In genomic region chr2:104034832-104035472, GRCm38 (mm10) we compare ENCODE assay signal across 9 mouse cellular contexts. TPM values are rescaled to one million over a fixed set of nuclear protein-coding genes. Genes with fewer than 3 reads are reported as not detected.
A peak's percentile ranks its signal among the peaks of the same experiment; 100 is the strongest.
DNase-seq lines count a peak whose midpoint lies in the region; ATAC-seq and TF ChIP-seq lines count a peak whose summit lies in the region.
"Had no signal": no experiment of that assay in that cellular context is flagged by ENCODE, and none has a peak within 500 bp of the region (broad histone marks: within the 10 kb centered on the region; RNA-seq: fewer than 3 reads in every experiment).

No protein-coding gene starts in this region.

- H3K4me2 ChIP-seq in kidney, embryonic 16.5 days (replicated peaks; ENCODE audit: low read depth, low read length) = no peak overlapping the region
- no peak overlapping the region for H3K4me2 ChIP-seq in neural tube, embryonic 14.5 days (ENCODE audit: low read depth, low read length)

- DNase-seq in CD4-positive, CD25-positive, alpha-beta regulatory T cell, adult 2 months (ENCODE audit: low read depth, low spot score) = peak; percentile 62
- peak; percentile 25 to 60 for DNase-seq in cerebellum, postnatal 4 days (ENCODE audit: low spot score in 2 of 2)
- peak; percentile 70 for DNase-seq in gastrocnemius, adult 2 months
- DNase-seq in liver, adult 2 months (ENCODE audit: extremely low read depth, low read depth, low spot score) = peak; percentile 56
- peak; percentile 51 for DNase-seq in thymus, adult 2 months

- no peak overlapping the region for H3K9ac ChIP-seq in kidney, embryonic 16.5 days (replicated peaks; ENCODE audit: low read length)
- no peak overlapping the region for H3K9ac ChIP-seq in liver, adult 2 months (ENCODE audit: low read depth, low read length)
- H3K9ac ChIP-seq in neural tube, embryonic 14.5 days (replicated peaks; ENCODE audit: low read depth, low read length) = no peak overlapping the region

- no peak overlapping the region; the same call in 1 of the 2 replicates for H3K4me3 ChIP-seq in gastrocnemius, adult 2 months
- no peak overlapping the region for H3K4me3 ChIP-seq in kidney, embryonic 16.5 days (ENCODE audit: low read length)
- H3K4me3 ChIP-seq in liver, adult 2 months (ENCODE audit: insufficient read depth, low read depth, low read length) = no peak overlapping the region
- no peak overlapping the region for H3K4me3 ChIP-seq in neural tube, embryonic 14.5 days (ENCODE audit: low read depth, low read length)
- H3K4me3 ChIP-seq in thymus, adult 2 months (ENCODE audit: control insufficient read depth, insufficient read depth, low read length) = no peak overlapping the region

- peak; percentile 99; the same call in 1 of the 2 replicates for TF ChIP-seq CTCF in gastrocnemius, adult 2 months (IDR thresholded peaks at IDR 0.05)
- TF ChIP-seq CTCF in liver, adult 2 months (IDR thresholded peaks at IDR 0.05; ENCODE audit: low read depth, low read length) = peak; percentile 76
- no peak for TF ChIP-seq CTCF in thymus, adult 2 months (IDR thresholded peaks at IDR 0.05; ENCODE audit: borderline replicate concordance, control insufficient read depth, extremely low read depth, insufficient read depth, low read length, poor library complexity)

- H3K27me3 ChIP-seq in kidney, embryonic 16.5 days (ENCODE audit: insufficient read depth, low read length) = no peaks in the 10 kb centered on the region
- H3K27me3 ChIP-seq in liver, adult 2 months (ENCODE audit: control insufficient read depth, insufficient read depth, low read length) = no peaks in the 10 kb centered on the region
- H3K27me3 ChIP-seq in neural tube, embryonic 14.5 days (ENCODE audit: control insufficient read depth, insufficient read depth, low read length) = no peaks in the 10 kb centered on the region
- no peaks in the 10 kb centered on the region for H3K27me3 ChIP-seq in thymus, adult 2 months (ENCODE audit: control insufficient read depth, insufficient read depth, low read length)

- intact Hi-C loops in gastrocnemius, adult 2 months (cut with DNase I) = loop anchor here (2.0 to 10.0 kb wide), 4 partner anchors 62 to 550 kb away; partner anchors contain the start of gene A930018P22Rik

- peak; percentile 59 for ATAC-seq in activated CD4-positive, CD25-positive, alpha-beta regulatory T cell, adult 4 months
- 0 out of 2 replicates have a peak, but pooled peaks have one; percentile 46 for ATAC-seq in kidney, embryonic 16.5 days (ENCODE audit: low FRiP score, low TSS enrichment)
- peak; percentile 41; the same call in 1 of the 2 replicates for ATAC-seq in neural tube, embryonic 14.5 days (ENCODE audit: low read depth)

- TF ChIP-seq POLR2A in liver, adult 2 months (IDR thresholded peaks at IDR 0.05; ENCODE audit: extremely low read depth, insufficient read depth, low read length) = no peak
- TF ChIP-seq POLR2A in thymus, adult 2 months (IDR thresholded peaks at IDR 0.05; ENCODE audit: control insufficient read depth, extremely low read depth, insufficient read depth, low read length, poor library complexity) = no peak

- H3K9me3 ChIP-seq in kidney, embryonic 16.5 days (ENCODE audit: low read length) = no peaks in the 10 kb centered on the region
- H3K9me3 ChIP-seq in neural tube, embryonic 14.5 days (ENCODE audit: control insufficient read depth, low read length) = no peaks in the 10 kb centered on the region

- H3K79me2 ChIP-seq in liver, adult 2 months (ENCODE audit: control insufficient read depth, insufficient read depth, low read length) = peaks cover 4% of the 10 kb centered on the region; the same call in 1 of the 2 replicates

- H3K4me1 ChIP-seq in kidney, embryonic 16.5 days (ENCODE audit: insufficient read depth, low read length) = peaks cover under 1% of the 10 kb centered on the region; the same call in 1 of the 2 replicates
- peaks cover 13% of the 10 kb centered on the region for H3K4me1 ChIP-seq in liver, adult 2 months (ENCODE audit: control insufficient read depth, insufficient read depth, low read length)
- 0 out of 2 replicates have a peak, but pooled peaks cover 4% of the 10 kb centered on the region for H3K4me1 ChIP-seq in neural tube, embryonic 14.5 days (ENCODE audit: control insufficient read depth, insufficient read depth, low read length)
- H3K4me1 ChIP-seq in thymus, adult 2 months (replicated peaks; ENCODE audit: control insufficient read depth, insufficient read depth, low read length) = no peaks in the 10 kb centered on the region

- peak overlapping the region; percentile 59 for H3K27ac ChIP-seq in gastrocnemius, adult 2 months
- H3K27ac ChIP-seq in kidney, embryonic 16.5 days (ENCODE audit: low read length) = no peak overlapping the region
- H3K27ac ChIP-seq in liver, adult 2 months (replicated peaks; ENCODE audit: insufficient read depth, low read depth, low read length) = no peak overlapping the region
- no peak overlapping the region for H3K27ac ChIP-seq in neural tube, embryonic 14.5 days (ENCODE audit: low read depth, low read length)
- no peak overlapping the region for H3K27ac ChIP-seq in thymus, adult 2 months (ENCODE audit: control insufficient read depth, insufficient read depth, low read length)

- WGBS in kidney, embryonic 16.5 days = 29% methylated on average over 3 of the region's 3 CpGs
- WGBS in liver, adult 2 months = 33% methylated on average over 3 of the region's 3 CpGs
- 31% methylated on average over 3 of the region's 3 CpGs for WGBS in neural tube, embryonic 14.5 days
- WGBS in thymus, adult 2 months = 41% methylated on average over 3 of the region's 3 CpGs

- peaks cover 35% of the 10 kb centered on the region for H3K36me3 ChIP-seq in kidney, embryonic 16.5 days (ENCODE audit: insufficient read depth, low read length)
- H3K36me3 ChIP-seq in liver, adult 2 months (ENCODE audit: control insufficient read depth, insufficient read depth, low read length) = peaks cover 52% of the 10 kb centered on the region
- H3K36me3 ChIP-seq in neural tube, embryonic 14.5 days (ENCODE audit: control insufficient read depth, insufficient read depth, low read length) = peaks cover 15% of the 10 kb centered on the region
- peaks cover 56% of the 10 kb centered on the region for H3K36me3 ChIP-seq in thymus, adult 2 months (ENCODE audit: control insufficient read depth, insufficient read depth, low read length)

RNA-seq across cellular contexts. Expression of gene 4931422A03Rik, which starts 6.8 kb away (rescaled TPM):
- polyA plus RNA-seq in activated CD4-positive, CD25-positive, alpha-beta regulatory T cell, adult 4 months (2017; shearing (Covaris generic)) = under 1 TPM in 1 of 2 experiments, not detected in 1; 0.59 TPM
- total RNA-seq in gastrocnemius, adult 2 months (2021) = not detected
- 2.0 and 2.6 TPM in 2 replicates for polyA plus RNA-seq in kidney, embryonic 16.5 days (2015; fragmentation: Nextera tagmentation; extraction: Ambion mirVana)
- total RNA-seq in liver, adult 2 months (2014; rRNA removed) = not detected in 2 replicates
- not detected in 2 replicates for polyA plus RNA-seq in liver, adult 2 months (2012; rRNA removed)
- polyA plus RNA-seq in neural tube, embryonic 14.5 days (2014; fragmentation: Nextera tagmentation; extraction: Ambion mirVana) = 2.2 and 3.3 TPM in 2 replicates
- not detected in 2 replicates for polyA plus RNA-seq in thymus, adult 2 months (2012; rRNA removed)
- total RNA-seq: gastrocnemius, postnatal 4 days had no signal

RNA-seq across cellular contexts. Expression of gene Fbxo3, which starts 7.4 kb away (rescaled TPM):
- 10 to 100 TPM; 44.4 to 46.3 TPM for polyA plus RNA-seq in activated CD4-positive, CD25-positive, alpha-beta regulatory T cell, adult 4 months (2017; shearing (Covaris generic))
- 10 to 100 TPM; 47.5 to 53.9 TPM for total RNA-seq in gastrocnemius, adult 2 months (2021)
- 59.7 and 61.1 TPM in 2 replicates for polyA plus RNA-seq in kidney, embryonic 16.5 days (2015; fragmentation: Nextera tagmentation; extraction: Ambion mirVana)
- total RNA-seq in liver, adult 2 months (2014; rRNA removed) = 93.9 and 95.9 TPM in 2 replicates
- polyA plus RNA-seq in liver, adult 2 months (2012; rRNA removed) = 32.5 and 32.7 TPM in 2 replicates
- polyA plus RNA-seq in neural tube, embryonic 14.5 days (2014; fragmentation: Nextera tagmentation; extraction: Ambion mirVana) = 74.0 and 82.5 TPM in 2 replicates
- polyA plus RNA-seq in thymus, adult 2 months (2012; rRNA removed) = 22.2 and 24.5 TPM in 2 replicates

RNA-seq across cellular contexts. Expression of gene Gm10912, which starts 30.7 kb away (rescaled TPM):
- polyA plus RNA-seq in activated CD4-positive, CD25-positive, alpha-beta regulatory T cell, adult 4 months (2017; shearing (Covaris generic)) = not detected
- under 1 TPM; 0.36 to 0.38 TPM for total RNA-seq in gastrocnemius, adult 2 months (2021)
- polyA plus RNA-seq in kidney, embryonic 16.5 days (2015; fragmentation: Nextera tagmentation; extraction: Ambion mirVana) = not detected in 2 replicates
- 0.40 and 0.65 TPM in 2 replicates for total RNA-seq in liver, adult 2 months (2014; rRNA removed)
- polyA plus RNA-seq in liver, adult 2 months (2012; rRNA removed) = 0.11 TPM in 1 of 2 replicates, not detected in the other
- polyA plus RNA-seq in neural tube, embryonic 14.5 days (2014; fragmentation: Nextera tagmentation; extraction: Ambion mirVana) = not detected in 2 replicates
- 0.26 TPM in 1 of 2 replicates, not detected in the other for polyA plus RNA-seq in thymus, adult 2 months (2012; rRNA removed)

RNA-seq across cellular contexts. Expression of gene Gm10799, which starts 33.4 kb away (rescaled TPM):
- not detected for polyA plus RNA-seq in activated CD4-positive, CD25-positive, alpha-beta regulatory T cell, adult 4 months (2017; shearing (Covaris generic))
- not detected for total RNA-seq in gastrocnemius, adult 2 months (2021)
- not detected in 2 replicates for polyA plus RNA-seq in kidney, embryonic 16.5 days (2015; fragmentation: Nextera tagmentation; extraction: Ambion mirVana)
- not detected in 2 replicates for total RNA-seq in liver, adult 2 months (2014; rRNA removed)
- not detected in 2 replicates for polyA plus RNA-seq in liver, adult 2 months (2012; rRNA removed)
- polyA plus RNA-seq in neural tube, embryonic 14.5 days (2014; fragmentation: Nextera tagmentation; extraction: Ambion mirVana) = not detected in 2 replicates
- polyA plus RNA-seq in thymus, adult 2 months (2012; rRNA removed) = not detected in 2 replicates
- total RNA-seq: gastrocnemius, postnatal 4 days had no signal

RNA-seq across cellular contexts. Expression of gene Cd59b, which starts 34.7 kb away (rescaled TPM):
- polyA plus RNA-seq in activated CD4-positive, CD25-positive, alpha-beta regulatory T cell, adult 4 months (2017; shearing (Covaris generic)) = not detected
- total RNA-seq in gastrocnemius, adult 2 months (2021) = 1 to 10 TPM; 1.7 to 4.2 TPM
- 6.3 and 7.2 TPM in 2 replicates for polyA plus RNA-seq in kidney, embryonic 16.5 days (2015; fragmentation: Nextera tagmentation; extraction: Ambion mirVana)
- 9.5 and 20.7 TPM in 2 replicates for total RNA-seq in liver, adult 2 months (2014; rRNA removed)
- polyA plus RNA-seq in liver, adult 2 months (2012; rRNA removed) = 17.7 and 28.1 TPM in 2 replicates
- 2.0 and 2.5 TPM in 2 replicates for polyA plus RNA-seq in neural tube, embryonic 14.5 days (2014; fragmentation: Nextera tagmentation; extraction: Ambion mirVana)
- polyA plus RNA-seq in thymus, adult 2 months (2012; rRNA removed) = 2.0 and 2.4 TPM in 2 replicates
